Mouse (Mus musculus): Measurements from ENCODE around the gene Olfr165. TPM values are rescaled to one million over a fixed set of nuclear protein-coding genes. Genes with fewer than 3 reads are reported as not detected.
"Not testable (repeated sequence)": the region's sequence is repeated elsewhere in the genome, so short reads cannot be mapped to it uniquely, and the experiment has no call there.

Olfr165 gene
- total RNA-seq (2021), result not detected
- not detected in 2 replicates for polyA plus RNA-seq (2012; rRNA removed)
- long read RNA-seq, result 0 reads

- no peak for DNase-seq
Observed at GRCm38 (mm10) chr16:19423034-19423433, at the start of gene Olfr165. Gene Olfr165, minus strand, starts transcription at chr16:19423134.

DNA sequence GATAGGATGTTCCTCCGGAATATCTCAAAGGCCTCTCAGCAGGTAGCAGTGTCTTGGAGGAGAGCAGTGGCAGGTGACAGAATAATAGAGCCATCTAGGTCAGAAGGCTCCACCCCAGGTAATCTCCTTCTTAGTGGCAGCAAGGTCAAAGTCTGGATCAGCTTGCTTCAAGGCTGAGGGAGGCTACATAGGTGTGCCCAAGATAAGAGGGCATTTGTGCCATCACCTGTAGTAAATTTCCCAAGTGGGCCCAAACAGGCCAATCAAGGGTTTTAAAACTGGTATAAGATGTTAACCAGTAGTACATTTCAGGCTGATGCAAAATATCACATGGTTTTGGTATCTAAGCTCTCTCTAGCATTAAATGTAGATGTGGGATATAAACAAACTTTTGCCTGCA, 41.4 kb upstream of the Olfr165 start:
- DNase-seq, result no peak

- DNase-seq, result not testable (repeated sequence)
Observed at GRCm38 (mm10) chr16:19458741-19459140, 35.8 kb upstream of the Olfr165 start.

DNA sequence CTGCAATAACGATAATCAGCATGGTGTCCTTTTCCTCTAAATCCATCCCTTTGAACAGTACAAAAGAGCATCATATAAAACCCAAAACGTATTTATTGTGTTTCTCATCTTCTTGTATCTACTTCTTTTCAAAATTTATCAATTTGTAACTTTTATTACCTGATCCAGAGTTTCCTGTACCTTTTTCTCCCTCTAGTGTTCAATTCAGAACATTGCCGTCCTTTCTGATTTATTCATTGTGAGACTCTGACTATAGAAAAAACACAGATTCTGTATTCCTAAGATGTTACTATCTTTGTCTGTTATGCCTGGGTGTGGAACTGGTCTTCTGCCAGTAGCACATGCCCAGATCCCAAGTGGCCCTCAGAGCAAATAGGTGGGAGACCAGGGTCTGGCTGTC, 35.0 kb downstream of the Olfr165 start:
- DNase-seq, result no peak

Other genes starting within 250 kb of the Olfr165 start
- gene Olfr164, start 109.1 kb downstream of the Olfr165 start, total RNA-seq (2021), result not detected
- gene Olfr164, start 109.1 kb downstream of the Olfr165 start, polyA plus RNA-seq (2012; rRNA removed), result not detected in 2 replicates
- gene Olfr166, start 60.6 kb upstream of the Olfr165 start, total RNA-seq (2021), result not detected
- gene Olfr166, start 60.6 kb upstream of the Olfr165 start, polyA plus RNA-seq (2012; rRNA removed), result not detected in 2 replicates
- gene Olfr167, start 99.1 kb upstream of the Olfr165 start, total RNA-seq (2021), result not detected
- gene Olfr167, start 99.1 kb upstream of the Olfr165 start, polyA plus RNA-seq (2012; rRNA removed), result not detected in 2 replicates
- not detected for gene Olfr168, start 112.4 kb upstream of the Olfr165 start, total RNA-seq (2021)
- gene Olfr168, start 112.4 kb upstream of the Olfr165 start, polyA plus RNA-seq (2012; rRNA removed), result not detected in 2 replicates
- not detected for gene Olfr169, start 148.7 kb upstream of the Olfr165 start, total RNA-seq (2021)
- gene Olfr169, start 148.7 kb upstream of the Olfr165 start, polyA plus RNA-seq (2012; rRNA removed), result not detected in 2 replicates
- not detected for gene Olfr170, start 188.7 kb upstream of the Olfr165 start, total RNA-seq (2021)
- gene Olfr170, start 188.7 kb upstream of the Olfr165 start, polyA plus RNA-seq (2012; rRNA removed), result not detected in 2 replicates
- not detected for gene Olfr171, start 206.8 kb upstream of the Olfr165 start, total RNA-seq (2021)
- not detected in 2 replicates for gene Olfr171, start 206.8 kb upstream of the Olfr165 start, polyA plus RNA-seq (2012; rRNA removed)